Mouse (Mus musculus): Measurements from ENCODE around the gene Fgf12.

DNA sequence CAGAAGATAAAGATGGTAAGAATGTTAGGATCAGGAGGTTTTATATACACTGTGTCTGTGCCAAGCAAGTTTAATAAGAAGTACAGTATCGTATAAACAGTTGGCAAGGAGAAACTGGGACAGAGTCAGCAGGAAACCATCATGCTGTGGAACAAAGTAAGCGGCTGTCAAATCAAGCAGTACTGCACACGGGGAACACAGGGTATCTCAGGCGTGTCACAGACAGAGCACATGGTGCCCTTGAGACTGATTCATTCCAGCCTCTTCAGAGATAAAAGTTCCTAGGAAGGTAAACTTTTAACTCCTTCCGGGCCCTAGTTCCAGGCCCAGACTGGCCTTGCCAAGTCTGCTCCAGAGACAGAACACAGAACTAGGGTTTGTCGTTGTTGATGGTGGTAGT, 240.4 kb downstream of the Fgf12 start:
- TF ChIP-seq CTCF (IDR thresholded peaks at IDR 0.05; ENCODE audit: control insufficient read depth, insufficient read depth, insufficient read length) (no peak), FOSL1 (IDR thresholded peaks at IDR 0.05; ENCODE audit: insufficient read depth, low read length, poor library complexity, severe bottlenecking) (no peak), MYOG (IDR thresholded peaks at IDR 0.05; ENCODE audit: control insufficient read depth, extremely low read depth, insufficient read length) (no peak)

Data from C2C12 (cell line).